Mouse (Mus musculus) brown adipose tissue, adult 24 weeks (tissue): ENCODE measurements around the gene Eif3g. TPM values are rescaled to one million over a fixed set of nuclear protein-coding genes. Genes with fewer than 3 reads are reported as not detected.

Experiments used
- H3K27ac ChIP-seq: fragments of 200-500 bp; replicated peaks from 2 replicates; pipeline ENCODE4 v1.5.1; 2012; ENCODE audit warnings: low read depth, mild to moderate bottlenecking, low read length
- H3K4me1 ChIP-seq: fragments of 200-500 bp; 2 replicates; pipeline ENCODE4 v1.6.1; 2012; ENCODE audit warnings: low read length, mixed read lengths; ENCODE audit not compliant: control insufficient read depth, insufficient read depth, insufficient read length
- H3K4me3 ChIP-seq: fragments of 200-500 bp; 2 replicates; pipeline ENCODE4 v1.5.1; 2012; ENCODE audit warnings: low read depth, mild to moderate bottlenecking, low read length, moderate library complexity; ENCODE audit not compliant: insufficient read depth
- polyA plus RNA-seq: library from polyadenylated mRNA; stranded (reverse); fragments of >200 nt; gene quantifications from 2 replicates; pipeline ENCODE4 v1.2.4, GENCODE M21; 2012; ENCODE audit not compliant: missing spikeins, insufficient read depth, insufficient read length

Gene Eif3g
- polyA plus RNA-seq, 1 experiment = 61.4 TPM

GRCm38 (mm10) chr9:20877118-20878040, 21.0 kb downstream of the Eif3g start:
- no peaks in the 10 kb centered on the region for H3K4me1 ChIP-seq
- H3K27ac ChIP-seq = no peak overlapping the region
- peak overlapping the region; percentile 43 for H3K4me3 ChIP-seq

DNA sequence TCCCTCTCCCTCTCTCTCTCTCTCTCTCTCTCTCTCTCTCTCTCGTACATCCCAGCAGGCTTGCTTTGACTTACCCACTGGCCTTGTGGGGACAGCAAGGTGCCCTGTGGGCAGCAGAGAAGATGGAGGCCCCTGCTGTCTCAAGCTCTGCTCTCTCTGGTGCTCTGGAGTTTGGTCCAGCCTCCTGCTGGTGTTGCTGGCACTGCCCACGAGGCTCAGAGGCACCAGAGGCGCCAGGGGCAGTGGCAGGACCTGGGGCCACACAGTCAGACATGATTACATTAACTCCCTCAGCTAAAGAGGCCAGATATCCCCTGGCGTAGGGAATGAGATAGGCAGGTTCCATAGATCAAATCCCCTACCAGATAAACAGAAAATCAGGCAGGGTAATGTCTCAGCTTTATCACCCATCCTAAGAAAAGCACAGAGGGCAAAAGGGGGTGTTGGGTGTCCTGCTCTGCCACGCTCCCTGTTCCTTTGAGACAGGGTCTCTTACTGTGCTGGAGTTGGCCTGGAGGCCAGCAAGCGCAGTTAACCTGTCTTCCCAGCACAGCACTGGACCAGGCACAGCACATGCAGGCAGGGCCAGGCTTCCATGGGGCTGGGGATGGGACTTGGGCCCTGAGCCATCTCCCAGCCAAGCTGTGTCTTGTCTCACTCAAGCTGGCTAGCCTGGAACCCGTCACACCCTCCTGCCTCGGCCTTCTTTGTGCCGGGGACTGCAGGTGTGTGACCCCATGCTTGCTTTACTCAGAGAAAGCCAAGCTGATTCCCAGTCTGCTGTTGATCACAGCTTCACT, 21.9 kb downstream of the Eif3g start:
- no peak overlapping the region for H3K27ac ChIP-seq
- no peaks in the 10 kb centered on the region for H3K4me1 ChIP-seq
- no peak overlapping the region for H3K4me3 ChIP-seq

GRCm38 (mm10) chr9:20875021-20875790, 23.2 kb downstream of the Eif3g start:
- no peak overlapping the region for H3K27ac ChIP-seq
- H3K4me1 ChIP-seq = no peaks in the 10 kb centered on the region
- H3K4me3 ChIP-seq = no peak overlapping the region

DNA sequence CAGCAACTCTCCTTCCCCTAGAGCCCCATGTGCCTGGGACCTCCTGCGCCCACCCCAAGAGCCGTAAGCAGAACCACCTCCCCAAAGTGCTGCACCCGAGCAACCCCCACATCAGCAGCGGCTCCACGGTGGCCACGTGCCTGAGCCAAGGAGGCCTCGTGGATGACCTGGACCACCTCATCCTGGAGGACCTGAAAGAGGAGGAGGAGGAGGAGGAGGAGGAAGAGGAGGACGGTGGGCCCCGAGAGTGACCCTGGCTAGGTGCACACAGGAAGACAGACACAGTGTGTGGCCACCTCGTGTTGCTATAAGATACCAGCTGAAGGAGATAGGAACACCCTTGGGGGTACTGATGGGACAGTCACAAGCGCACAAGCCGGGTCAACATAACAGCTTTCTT, 24.9 kb downstream of the Eif3g start:
- H3K4me1 ChIP-seq = no peaks in the 10 kb centered on the region
- H3K27ac ChIP-seq = no peak overlapping the region
- no peak overlapping the region for H3K4me3 ChIP-seq

DNA sequence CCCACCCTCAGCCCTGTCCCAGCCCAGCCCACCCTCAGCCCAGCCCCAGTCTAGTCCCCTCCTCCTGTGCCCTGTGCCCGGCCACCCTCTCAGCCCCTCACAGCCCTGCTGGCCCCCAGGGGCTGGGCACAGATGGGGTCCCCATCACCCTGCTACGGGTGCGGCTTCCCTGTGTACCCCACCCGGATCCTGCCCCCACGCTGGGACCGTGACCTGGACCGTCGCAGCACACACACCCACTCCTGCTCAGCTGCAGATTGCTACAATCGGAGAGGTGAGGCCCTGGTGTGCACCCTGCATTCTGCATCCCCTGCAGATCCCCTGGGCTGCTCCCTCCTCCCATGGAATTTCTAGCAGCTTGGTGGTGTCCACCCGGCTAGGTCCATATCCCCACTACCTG, 25.4 kb downstream of the Eif3g start:
- no peak overlapping the region for H3K4me3 ChIP-seq
- no peak overlapping the region for H3K27ac ChIP-seq
- H3K4me1 ChIP-seq = no peaks in the 10 kb centered on the region

GRCm38 (mm10) chr9:20870211-20871173, 27.9 kb downstream of the Eif3g start:
- no peak overlapping the region for H3K27ac ChIP-seq
- no peaks in the 10 kb centered on the region for H3K4me1 ChIP-seq
- no peak overlapping the region for H3K4me3 ChIP-seq

- no peak overlapping the region for H3K27ac ChIP-seq
- no peaks in the 10 kb centered on the region for H3K4me1 ChIP-seq
- H3K4me3 ChIP-seq = peak overlapping the region; percentile 90
These were observed 29.2 kb downstream of the Eif3g start for GRCm38 (mm10) chr9:20869246-20869645.

GRCm38 (mm10) chr9:20868448-20869001, 29.9 kb downstream of the Eif3g start, which contains the start of gene A230050P20Rik:
A230050P20Rik (plus strand) TSS chr9:20868642.
- Histone ChIP-seq H3K27ac (0 out of 2 replicates have a peak within 1 kb of the TSS, but pooled peaks have one; percentile 4), H3K4me1 (no peaks in the 10 kb centered on the region), H3K4me3 (peak within 1 kb of the TSS; percentile 90)

DNA sequence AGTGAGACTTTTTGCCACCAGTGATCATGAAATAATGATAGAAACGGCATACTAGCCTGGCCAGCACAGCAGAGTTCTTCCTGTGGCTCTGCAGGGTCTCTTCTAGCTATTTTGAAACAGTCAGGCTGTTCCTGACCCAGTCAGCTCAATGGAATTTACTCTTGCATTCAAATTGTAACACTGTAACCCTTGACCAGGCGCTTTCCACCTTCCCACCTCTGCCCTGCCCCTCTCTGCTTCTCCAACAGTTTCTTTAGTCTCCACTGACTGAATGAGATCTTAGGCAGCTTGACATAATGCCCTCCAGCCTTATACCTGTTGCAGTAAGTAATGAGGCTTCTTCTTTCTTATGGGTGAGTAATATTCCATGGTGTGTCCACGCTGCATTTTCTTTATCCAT, 31.5 kb downstream of the Eif3g start:
- Histone ChIP-seq H3K4me1 (no peaks in the 10 kb centered on the region), H3K4me3 (no peak overlapping the region), H3K27ac (no peak overlapping the region)

GRCm38 (mm10) chr9:20862225-20862624, 36.2 kb downstream of the Eif3g start:
- Histone ChIP-seq H3K27ac (no peak overlapping the region), H3K4me3 (no peak overlapping the region), H3K4me1 (no peaks in the 10 kb centered on the region)

GRCm38 (mm10) chr9:20861821-20862220, 36.6 kb downstream of the Eif3g start:
- H3K27ac ChIP-seq = no peak overlapping the region
- H3K4me3 ChIP-seq = no peak overlapping the region
- H3K4me1 ChIP-seq = no peaks in the 10 kb centered on the region

DNA sequence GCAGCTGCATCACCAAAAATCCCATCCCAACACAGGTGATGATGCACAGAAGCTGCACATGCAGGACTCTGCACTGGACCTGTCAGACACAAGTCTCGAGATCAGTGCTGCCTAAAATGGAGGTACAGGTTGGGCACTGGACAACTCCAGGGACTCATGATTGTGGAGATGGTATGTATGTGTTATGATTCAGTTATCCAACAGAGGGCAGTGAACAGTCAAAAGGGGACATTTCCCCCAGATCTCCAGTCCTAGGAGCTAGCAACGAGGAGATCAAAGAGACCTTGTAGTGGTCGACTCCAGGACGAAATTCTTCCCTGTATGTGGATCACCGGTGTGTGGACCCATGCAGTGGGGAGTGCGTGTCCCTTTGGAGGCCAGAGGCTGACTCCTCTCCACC, 38.5 kb downstream of the Eif3g start:
- no peak overlapping the region for H3K27ac ChIP-seq
- H3K4me3 ChIP-seq = no peak overlapping the region
- H3K4me1 ChIP-seq = no peaks in the 10 kb centered on the region

DNA sequence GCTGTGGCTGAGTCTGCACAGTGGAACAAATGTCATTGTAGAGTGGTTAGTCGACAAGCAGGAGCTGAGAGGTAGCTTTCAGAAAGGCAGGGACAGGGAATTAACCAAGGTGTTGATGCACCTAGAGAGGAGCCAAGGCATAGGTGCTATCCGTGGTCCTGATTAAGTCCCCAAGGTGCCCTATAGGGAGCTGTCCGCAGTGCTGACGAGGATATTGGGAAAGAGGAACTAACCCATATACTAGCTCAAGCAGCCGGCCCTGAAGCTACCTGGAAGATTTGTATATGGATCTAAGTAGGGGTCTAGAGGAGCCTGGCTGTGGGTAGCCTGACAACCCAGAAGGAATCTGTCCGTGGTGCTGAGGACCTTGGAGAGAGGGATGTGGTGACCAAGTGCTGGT, 41.3 kb downstream of the Eif3g start:
- no peaks in the 10 kb centered on the region for H3K4me1 ChIP-seq
- H3K27ac ChIP-seq = no peak overlapping the region
- H3K4me3 ChIP-seq = no peak overlapping the region

- H3K4me3 ChIP-seq = no peak overlapping the region
- H3K4me1 ChIP-seq = no peaks in the 10 kb centered on the region
- no peak overlapping the region for H3K27ac ChIP-seq
These were observed 48.2 kb downstream of the Eif3g start for GRCm38 (mm10) chr9:20850179-20850578.
